Mouse (Mus musculus) G1E-ER4 (cell line): Measurements from ENCODE around the gene Trim45. TPM values are rescaled to one million over a fixed set of nuclear protein-coding genes. Genes with fewer than 3 reads are reported as not detected.

Experiments
- GATA1 ChIP-seq: IDR thresholded peaks from one replicate; pipeline ENCODE4 v1.8.0; 2012; ENCODE audit warnings: low read length, inconsistent platforms
- polyA plus RNA-seq: library from polyadenylated mRNA; stranded (reverse); fragments of >175 nt; gene quantifications from 2 replicates; pipeline ENCODE4 v1.2.3, GENCODE M21; 2012

Gene Trim45
- polyA plus RNA-seq, 1 experiment = 0.52 TPM

- TF ChIP-seq GATA1 = no peak
Measured at GRCm38 (mm10) chr3:100961501-100961900, 39.5 kb downstream of the Trim45 start.

DNA sequence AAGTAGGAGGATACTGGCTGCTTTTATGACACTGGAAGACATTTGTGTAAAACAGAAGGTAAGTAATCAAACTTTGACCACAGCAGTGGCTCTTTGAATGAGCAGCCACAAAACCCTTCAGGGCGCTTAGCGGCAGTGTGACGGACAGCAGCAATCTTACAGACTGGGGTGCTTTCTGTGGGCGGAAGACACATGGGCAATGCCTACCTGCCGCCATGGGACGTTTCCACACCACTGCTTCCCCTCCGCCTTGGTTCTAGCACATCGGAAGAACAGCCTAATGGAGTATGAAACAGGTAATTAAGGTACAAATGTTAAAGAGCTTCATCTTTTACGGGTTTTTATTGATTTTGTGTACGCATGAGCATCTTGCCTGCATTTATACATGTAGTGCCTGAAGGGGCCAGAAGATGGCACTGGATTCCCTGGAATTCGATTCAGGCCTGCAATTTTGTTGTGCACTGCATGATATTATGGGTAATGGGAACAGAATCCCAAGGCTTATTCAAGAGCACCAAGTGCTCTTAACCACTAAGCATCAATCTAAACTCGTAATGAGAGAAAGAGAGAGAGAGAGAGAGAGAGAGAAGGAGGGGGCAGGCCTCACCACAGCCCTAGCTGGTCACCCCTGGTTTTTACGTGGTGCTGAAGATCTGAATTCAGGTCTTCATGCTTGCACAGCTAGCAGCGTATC lies 42.0 kb downstream of the Trim45 start:
- TF ChIP-seq GATA1 = no peak

DNA sequence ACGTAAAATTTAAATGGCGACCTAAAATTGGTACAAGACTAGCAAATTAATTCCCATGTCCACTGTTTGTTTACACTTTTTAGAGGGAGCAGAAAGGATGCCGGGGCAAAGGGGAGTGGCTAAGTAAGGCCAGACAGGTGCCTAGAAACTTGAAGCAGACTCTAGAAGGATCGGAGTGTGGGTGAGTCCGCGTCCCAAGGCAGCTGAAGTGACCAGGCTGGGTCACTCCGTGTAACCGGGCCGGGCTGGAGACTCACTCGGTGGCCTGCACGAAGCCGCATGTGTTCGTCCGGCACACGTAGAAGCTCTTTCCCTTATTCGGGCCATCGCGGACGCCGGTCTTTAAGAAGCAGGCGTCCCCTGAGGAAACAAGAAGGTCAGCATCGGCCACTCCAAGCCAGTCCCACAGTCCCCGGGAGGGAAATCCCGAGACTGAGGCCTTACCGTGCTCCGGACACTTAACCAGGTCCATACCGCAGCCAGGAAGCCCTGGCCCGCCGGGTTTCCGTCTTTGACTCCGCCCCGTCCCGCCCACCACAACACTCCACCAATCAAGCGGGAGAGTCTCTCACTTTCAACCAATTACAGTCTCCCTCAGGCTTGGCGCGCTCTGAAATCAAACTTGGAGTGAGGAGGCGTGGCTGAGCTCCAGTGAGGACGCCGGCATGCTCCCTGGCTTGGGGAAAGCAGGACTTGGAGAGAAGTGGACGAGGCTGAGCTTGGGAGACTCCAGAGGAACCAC lies 47.3 kb downstream of the Trim45 start, which contains the start of gene Ttf2:
TSS of gene Ttf2 (minus strand) at position 488 of the 742 bp plus-strand sequence.
- no peak for TF ChIP-seq GATA1

DNA sequence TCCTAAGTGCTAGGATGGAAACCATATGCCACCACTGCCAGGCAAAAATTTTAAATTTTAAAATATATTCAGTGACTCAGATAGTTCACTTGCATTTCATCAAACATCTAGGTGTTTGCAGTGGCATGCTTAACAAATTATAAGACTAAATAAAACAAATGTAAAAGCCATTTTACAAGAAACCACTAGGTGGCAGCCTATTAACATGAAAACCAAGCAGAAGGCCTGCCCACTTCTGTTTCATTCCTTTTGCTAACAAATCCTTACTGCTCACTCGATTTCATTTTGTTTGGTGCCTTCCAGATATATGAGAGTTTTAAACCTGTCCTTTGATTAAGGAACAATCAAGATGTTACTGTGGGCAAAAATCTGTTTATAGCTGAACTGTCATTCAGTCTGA lies 51.9 kb downstream of the Trim45 start:
- no peak for TF ChIP-seq GATA1

- TF ChIP-seq GATA1 = no peak
Measured at GRCm38 (mm10) chr3:100979290-100979689, 57.3 kb downstream of the Trim45 start.

Other genes starting within 250 kb of the Trim45 start
- gene Man1a2, start 236.7 kb upstream of the Trim45 start, polyA plus RNA-seq = 82.5 and 121 TPM in 2 replicates
- gene Vtcn1, start 96.7 kb upstream of the Trim45 start, polyA plus RNA-seq = not detected in 2 replicates
- gene Ttf2, start 47.5 kb downstream of the Trim45 start, polyA plus RNA-seq = 8.8 and 8.9 TPM in 2 replicates
- not detected in 2 replicates for gene Cd101, start 107.4 kb downstream of the Trim45 start, polyA plus RNA-seq
- gene Ptgfrn, start 188.1 kb downstream of the Trim45 start, polyA plus RNA-seq = not detected in 2 replicates